Mouse (Mus musculus) midbrain, embryonic 14.5 days (tissue): ENCODE results near the gene Gabbr2. TPM values are rescaled to one million over a fixed set of nuclear protein-coding genes. Genes with fewer than 3 reads are reported as not detected.

ENCODE experiments used
- ATAC-seq: fragments of 200-750 bp; cut with Nextera tagmentation; 2 replicates; pipeline ENCODE4 v1.8.0; 2017; ENCODE audit warnings: moderate number of reproducible peaks, moderate library complexity; ENCODE audit not compliant: low FRiP score, low TSS enrichment
- DNase-seq: peaks from one replicate; pipeline ENCODE4 v3.0.0-alpha.2; 2015
- H3K27ac ChIP-seq: fragments of 300-500 bp; sonication (generic); replicated peaks from 2 replicates; pipeline ENCODE4 v1.5.1; 2014; ENCODE audit warnings: mild to moderate bottlenecking, low read depth, low read length, moderate library complexity
- H3K27me3 ChIP-seq: fragments of 300-500 bp; sonication (generic); 2 replicates; pipeline ENCODE4 v1.6.1; 2014; ENCODE audit warnings: low read length, control low read depth, mixed read lengths; ENCODE audit not compliant: control insufficient read depth, insufficient read depth
- H3K36me3 ChIP-seq: fragments of 300-500 bp; sonication (generic); 2 replicates; pipeline ENCODE4 v1.6.1; 2014; ENCODE audit warnings: low read length, control low read depth; ENCODE audit not compliant: control insufficient read depth, insufficient read depth
- H3K4me1 ChIP-seq: fragments of 300-500 bp; sonication (generic); 2 replicates; pipeline ENCODE4 v1.6.1; 2014; ENCODE audit warnings: mild to moderate bottlenecking, antibody characterized with exemption, low read length, control low read depth; ENCODE audit not compliant: control insufficient read depth, insufficient read depth
- H3K4me2 ChIP-seq: fragments of 300-500 bp; sonication (generic); 2 replicates; pipeline ENCODE4 v1.6.1; 2014; ENCODE audit warnings: mild to moderate bottlenecking, low read length, moderate library complexity
- H3K4me3 ChIP-seq: fragments of 300-500 bp; sonication (generic); replicated peaks from 2 replicates; pipeline ENCODE4 v1.5.1; 2014; ENCODE audit warnings: low read depth, low read length
- H3K9ac ChIP-seq: fragments of 300-500 bp; sonication (generic); replicated peaks from 2 replicates; pipeline ENCODE4 v1.6.1; 2014; ENCODE audit warnings: mild to moderate bottlenecking, low read length, moderate library complexity
- H3K9me3 ChIP-seq: fragments of 300-500 bp; sonication (generic); 2 replicates; pipeline ENCODE4 v1.6.1; 2016; ENCODE audit warnings: low read length, control low read depth, mixed read lengths; ENCODE audit not compliant: control insufficient read depth
- WGBS: fragments of 180-500 bp; shearing (Covaris S2); extraction: QIAGEN DNeasy Blood & Tissue Kit; methylation state at CpG from one replicate; pipeline ENCODE4 v1.1.7; 2014; 5-methylcytosine and 5-hydroxymethylcytosine counted together
- polyA plus RNA-seq: library from polyadenylated mRNA; unstranded; fragments of >200 nt; fragmentation: Nextera tagmentation; extraction: Ambion mirVana; gene quantifications from 2 replicates; pipeline ENCODE4 v1.2.1, GENCODE M21; 2014

Gabbr2 gene
- polyA plus RNA-seq, 1 experiment from 2014 or later: 8.6 TPM

DNA sequence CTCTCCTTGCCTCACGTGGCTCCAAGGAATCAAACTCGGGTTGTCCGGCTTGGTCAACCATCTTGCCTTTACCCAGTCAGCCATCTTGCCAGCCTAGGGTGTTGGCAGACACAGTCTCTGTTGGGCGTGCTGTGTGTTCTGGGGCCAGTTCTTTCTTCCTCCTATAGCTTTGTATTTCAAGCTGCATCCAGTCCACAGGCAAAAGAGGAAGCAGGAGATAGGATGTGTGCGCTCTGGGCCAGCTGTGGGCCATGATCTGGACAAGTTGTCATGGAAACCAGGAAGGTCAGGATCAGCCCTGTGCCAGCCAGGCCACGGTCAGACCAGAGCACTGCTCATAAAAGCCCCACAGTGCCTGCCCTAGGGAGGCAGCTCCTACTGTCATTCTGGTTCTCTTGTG lies 74.9 kb downstream of the Gabbr2 start:
- Histone ChIP-seq H3K9me3 (no peaks in the 10 kb centered on the region), H3K36me3 (no peaks in the 10 kb centered on the region), H3K4me1 (0 out of 2 replicates have a peak, but pooled peaks cover 5% of the 10 kb centered on the region), H3K9ac (no peak overlapping the region), H3K27me3 (no peaks in the 10 kb centered on the region), H3K4me3 (no peak overlapping the region), H3K27ac (no peak overlapping the region), H3K4me2 (no peak overlapping the region)
- ATAC-seq: no peak
- 81% methylated on average over 6 of the region's 6 CpGs for WGBS
- DNase-seq: no peak

DNA sequence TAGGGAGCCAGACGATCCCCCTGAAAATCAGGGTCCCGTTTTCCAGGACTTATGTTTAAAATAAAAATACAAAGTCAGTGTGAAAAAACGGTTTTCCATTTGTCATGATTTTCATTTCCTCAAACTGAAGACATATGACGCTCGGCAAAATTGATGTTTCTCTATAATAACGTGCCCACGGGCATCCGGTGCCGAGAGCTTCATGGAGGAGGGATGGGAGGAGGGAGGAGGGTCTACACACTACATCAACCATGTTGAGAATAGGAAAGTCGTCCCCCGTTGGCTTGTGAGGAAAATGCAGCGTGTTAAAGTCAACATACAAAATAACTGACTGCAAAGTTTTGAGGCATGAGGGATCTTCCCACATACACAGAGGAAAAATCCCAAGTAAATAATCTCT lies 75.7 kb downstream of the Gabbr2 start:
- 0 out of 2 replicates have a peak, but pooled peaks cover 5% of the 10 kb centered on the region for H3K4me1 ChIP-seq
- H3K27ac ChIP-seq: no peak overlapping the region
- no peaks in the 10 kb centered on the region for H3K27me3 ChIP-seq
- DNase-seq (no peak), ATAC-seq (no peak)
- 84% methylated on average over 12 of the region's 12 CpGs for WGBS
- no peak overlapping the region for H3K9ac ChIP-seq
- no peak overlapping the region for H3K4me3 ChIP-seq
- no peaks in the 10 kb centered on the region for H3K36me3 ChIP-seq
- no peaks in the 10 kb centered on the region for H3K9me3 ChIP-seq
- no peak overlapping the region for H3K4me2 ChIP-seq

DNA sequence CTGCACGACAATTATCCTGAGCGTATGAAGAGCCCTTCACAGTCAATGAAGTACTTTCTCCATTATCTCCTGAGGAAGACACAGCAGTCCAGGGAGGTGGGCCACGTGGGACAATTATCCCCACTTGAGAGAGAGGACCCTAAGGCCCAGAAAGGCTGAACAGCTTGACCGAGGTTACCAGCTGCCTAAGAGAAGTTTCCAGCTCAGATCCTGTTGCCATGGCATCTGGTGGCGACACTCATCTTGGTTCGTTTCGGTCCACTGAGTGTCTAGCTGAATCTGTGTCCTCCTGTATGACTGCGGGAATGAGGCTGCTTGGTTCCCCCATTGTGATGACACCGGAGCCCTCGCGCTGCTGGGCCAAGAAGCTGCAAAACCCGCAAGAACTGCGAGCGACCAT lies 76.2 kb downstream of the Gabbr2 start:
- Histone ChIP-seq H3K4me3 (no peak overlapping the region), H3K27ac (no peak overlapping the region), H3K4me2 (no peak overlapping the region), H3K9ac (no peak overlapping the region), H3K27me3 (no peaks in the 10 kb centered on the region), H3K9me3 (no peaks in the 10 kb centered on the region), H3K4me1 (0 out of 2 replicates have a peak, but pooled peaks cover 5% of the 10 kb centered on the region), H3K36me3 (no peaks in the 10 kb centered on the region)
- ATAC-seq: no peak
- DNase-seq: peak; percentile 29
- 47% methylated on average over 14 of the region's 14 CpGs for WGBS

DNA sequence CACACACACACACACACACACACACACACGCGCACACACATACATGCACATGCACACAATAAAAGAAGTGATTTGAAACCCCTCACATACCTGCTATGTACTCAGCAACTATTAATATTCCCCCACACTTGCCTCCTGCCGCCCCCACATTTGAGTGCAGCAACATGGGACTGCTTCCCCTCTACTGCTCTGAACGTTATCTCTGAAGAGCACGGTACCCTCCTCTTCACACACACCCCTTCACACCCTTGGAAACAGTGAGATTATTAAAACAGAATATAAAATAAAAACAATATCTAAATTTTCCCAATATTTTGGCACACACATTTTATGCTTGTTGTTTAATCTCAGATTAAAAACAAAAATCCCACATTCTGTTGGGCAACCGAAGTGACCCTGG lies 77.1 kb downstream of the Gabbr2 start:
- Histone ChIP-seq H3K4me1 (0 out of 2 replicates have a peak, but pooled peaks cover 5% of the 10 kb centered on the region), H3K4me3 (no peak overlapping the region), H3K9ac (no peak overlapping the region), H3K36me3 (no peaks in the 10 kb centered on the region), H3K27me3 (no peaks in the 10 kb centered on the region), H3K4me2 (no peak overlapping the region), H3K9me3 (no peaks in the 10 kb centered on the region), H3K27ac (no peak overlapping the region)
- DNase-seq (no peak), ATAC-seq (no peak)
- 94% methylated on average over 6 of the region's 6 CpGs for WGBS

DNA sequence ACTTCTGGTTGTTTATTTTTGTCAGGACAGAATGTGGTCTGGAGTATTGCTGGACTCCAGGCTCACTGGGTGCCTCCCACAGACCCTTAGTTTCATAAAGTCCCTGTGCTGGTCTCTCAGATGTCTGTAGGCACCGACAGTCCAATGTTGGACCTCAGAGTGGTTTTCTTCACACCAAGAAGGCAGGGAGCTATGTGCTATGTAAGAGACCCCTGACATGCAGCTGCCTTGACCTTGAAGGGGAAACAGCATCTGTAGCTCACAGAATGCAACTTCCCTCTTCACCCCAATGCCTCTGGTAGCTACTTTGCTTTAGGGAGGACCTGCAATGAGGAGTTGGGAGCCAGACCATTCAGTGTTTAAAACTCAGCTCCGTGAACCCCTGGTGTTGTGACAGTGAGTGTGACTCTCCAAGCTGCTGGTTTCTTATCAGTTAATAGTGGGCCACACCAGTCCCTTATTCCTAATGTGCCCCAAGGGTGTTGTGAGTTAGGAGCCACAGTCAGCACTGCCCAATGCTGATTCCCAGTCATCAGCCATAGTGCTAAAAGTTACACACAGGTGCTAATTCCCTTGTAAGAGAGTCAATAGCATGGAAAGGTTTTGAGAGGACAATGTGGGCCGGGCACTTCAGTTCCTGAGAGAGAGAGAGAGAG lies 85.5 kb downstream of the Gabbr2 start:
- peaks cover 4% of the 10 kb centered on the region; the same call in 1 of the 2 replicates for H3K4me1 ChIP-seq
- H3K27me3 ChIP-seq: no peaks in the 10 kb centered on the region
- ATAC-seq (no peak), DNase-seq (no peak)
- H3K27ac ChIP-seq: no peak overlapping the region
- no peak overlapping the region for H3K4me3 ChIP-seq
- 92% methylated on average over 3 of the region's 3 CpGs for WGBS
- no peak overlapping the region for H3K4me2 ChIP-seq
- H3K9ac ChIP-seq: no peak overlapping the region
- H3K9me3 ChIP-seq: no peaks in the 10 kb centered on the region
- no peaks in the 10 kb centered on the region for H3K36me3 ChIP-seq

DNA sequence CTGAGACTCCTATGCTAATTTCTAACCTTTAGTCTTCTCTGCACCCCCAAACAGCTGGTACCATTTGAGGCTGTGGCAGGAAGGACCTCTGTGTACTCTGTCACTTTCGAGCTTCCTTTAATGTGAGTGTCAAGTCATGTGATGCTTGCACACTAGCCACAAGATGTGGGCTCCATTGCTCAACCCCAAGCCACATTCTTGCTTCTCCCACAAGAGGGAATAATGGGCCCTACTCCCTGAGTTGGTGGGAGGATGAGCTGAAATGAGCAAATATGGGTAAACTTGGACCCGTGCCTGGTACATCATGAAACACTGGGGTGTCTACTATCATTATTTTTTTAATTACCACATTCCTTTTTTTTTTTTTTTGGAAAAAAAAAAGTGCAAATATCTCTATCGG lies 86.5 kb downstream of the Gabbr2 start:
- no peaks in the 10 kb centered on the region for H3K27me3 ChIP-seq
- no peak overlapping the region for H3K4me3 ChIP-seq
- no peaks in the 10 kb centered on the region for H3K9me3 ChIP-seq
- no peaks in the 10 kb centered on the region for H3K36me3 ChIP-seq
- DNase-seq (no peak), ATAC-seq (no peak)
- H3K9ac ChIP-seq: no peak overlapping the region
- H3K4me1 ChIP-seq: peaks cover 4% of the 10 kb centered on the region; the same call in 1 of the 2 replicates
- H3K4me2 ChIP-seq: no peak overlapping the region
- H3K27ac ChIP-seq: no peak overlapping the region
- WGBS: 83% methylated on average over 3 of the region's 3 CpGs

DNA sequence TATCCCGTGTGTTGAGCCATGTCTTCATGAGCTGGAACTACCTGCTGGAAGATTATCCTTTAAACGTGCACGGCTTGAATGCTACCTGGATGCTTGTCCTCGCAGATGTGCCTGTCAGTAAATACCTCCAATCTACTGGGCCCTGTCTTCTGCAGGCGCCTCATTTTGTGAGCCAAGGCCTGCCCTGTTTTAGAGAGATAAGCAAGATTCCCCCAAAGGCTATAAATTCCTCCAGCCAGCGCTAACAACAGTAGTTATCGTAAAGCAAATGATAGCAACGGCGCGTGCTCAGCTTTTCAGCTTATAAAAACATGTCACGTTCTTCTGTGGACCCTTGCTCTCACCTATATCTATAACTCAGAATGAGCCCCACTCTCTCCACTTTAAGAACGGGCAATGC lies 87.5 kb downstream of the Gabbr2 start:
- 0 out of 2 replicates have a peak overlapping the region, but pooled peaks have one; percentile 45 for H3K27ac ChIP-seq
- WGBS: 79% methylated on average over 12 of the region's 12 CpGs

DNA sequence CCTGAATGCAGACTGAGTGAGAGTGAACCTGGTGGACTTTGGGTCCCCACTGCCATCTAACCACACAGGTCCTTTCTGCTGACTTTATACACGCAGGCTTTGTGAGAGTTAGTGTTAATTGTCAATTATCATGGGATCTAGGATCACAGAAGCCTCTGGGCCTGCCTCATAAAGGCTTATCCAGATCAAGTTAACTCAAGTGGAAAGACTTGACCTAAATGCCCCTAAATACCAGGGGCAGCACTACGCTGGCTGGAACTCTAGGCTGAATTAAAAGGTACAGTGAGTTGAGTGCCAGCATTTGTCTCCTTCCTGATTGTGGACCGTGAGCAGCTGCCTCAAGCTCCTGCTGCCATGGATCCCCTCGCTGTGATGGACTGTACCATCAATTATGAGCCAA lies 93.1 kb downstream of the Gabbr2 start:
- H3K9ac ChIP-seq: no peak overlapping the region
- ATAC-seq: no peak
- 59% methylated on average over 4 of the region's 4 CpGs for WGBS
- H3K9me3 ChIP-seq: no peaks in the 10 kb centered on the region
- H3K27ac ChIP-seq: no peak overlapping the region
- H3K4me1 ChIP-seq: peaks cover 6% of the 10 kb centered on the region; the same call in 1 of the 2 replicates
- H3K36me3 ChIP-seq: no peaks in the 10 kb centered on the region
- no peak overlapping the region for H3K4me2 ChIP-seq
- DNase-seq: no peak
- H3K27me3 ChIP-seq: no peaks in the 10 kb centered on the region
- no peak overlapping the region for H3K4me3 ChIP-seq

More for the DNA sequence above, 87.5 kb downstream of the Gabbr2 start:
- Histone ChIP-seq H3K4me2 (no peak overlapping the region), H3K4me3 (no peak overlapping the region), H3K27me3 (no peaks in the 10 kb centered on the region), H3K36me3 (no peaks in the 10 kb centered on the region), H3K9me3 (no peaks in the 10 kb centered on the region), H3K4me1 (peaks cover 4% of the 10 kb centered on the region; the same call in 1 of the 2 replicates), H3K9ac (no peak overlapping the region)
- DNase-seq: peak; percentile 44
- ATAC-seq: no peak
